Mouse (Mus musculus) embryonic fibroblast, embryonic 13.5 days (primary cell): Measurements from ENCODE around the gene Slf1. TPM values are rescaled to one million over a fixed set of nuclear protein-coding genes. Genes with fewer than 3 reads are reported as not detected.

Source experiments
- H3K27ac ChIP-seq: 2 replicates; pipeline ENCODE4 v1.5.1; 2012; ENCODE audit warnings: low read length, control low read depth, inconsistent platforms; ENCODE audit not compliant: insufficient read depth
- H3K4me1 ChIP-seq: 2 replicates; pipeline ENCODE4 v1.6.1; 2011; ENCODE audit warnings: low read length; ENCODE audit not compliant: control insufficient read depth, insufficient read depth
- H3K4me3 ChIP-seq: 2 replicates; pipeline ENCODE4 v1.5.1; 2011; ENCODE audit warnings: mild to moderate bottlenecking, control low read depth, low read length; ENCODE audit not compliant: insufficient read depth
- CTCF ChIP-seq: IDR thresholded peaks from 2 replicates; pipeline ENCODE4 v1.5.1; 2011; ENCODE audit warnings: mild to moderate bottlenecking, control low read depth, low read length, moderate library complexity, borderline replicate concordance; ENCODE audit not compliant: insufficient read depth
- POLR2A ChIP-seq: IDR thresholded peaks from 2 replicates; pipeline ENCODE4 v1.6.1; 2011; ENCODE audit warnings: low read depth, mild to moderate bottlenecking, control low read depth, low read length, moderate library complexity
- polyA plus RNA-seq: library from polyadenylated mRNA; stranded (reverse); fragments of >200 nt; gene quantifications from 2 replicates; pipeline ENCODE4 v1.2.4, GENCODE M21; 2011; ENCODE audit warnings: low read depth; ENCODE audit not compliant: missing spikeins, insufficient read length

The Slf1 gene
- polyA plus RNA-seq, 1 experiment = 15.7 TPM

GRCm38 (mm10) chr13:77003684-77004083 lies 131.6 kb downstream of the Slf1 start:
- H3K4me3 ChIP-seq = no peak overlapping the region
- H3K27ac ChIP-seq = no peak overlapping the region
- TF ChIP-seq POLR2A = no peak
- TF ChIP-seq CTCF = no peak

GRCm38 (mm10) chr13:77002628-77003027 lies 132.6 kb downstream of the Slf1 start:
- H3K27ac ChIP-seq = no peak overlapping the region
- H3K4me1 ChIP-seq = no peaks in the 10 kb centered on the region
- H3K4me3 ChIP-seq = no peak overlapping the region
- TF ChIP-seq POLR2A = no peak
- TF ChIP-seq CTCF = no peak

More at GRCm38 (mm10) chr13:77003684-77004083, 131.6 kb downstream of the Slf1 start:
- no peaks in the 10 kb centered on the region for H3K4me1 ChIP-seq

Other genes starting within 250 kb of the Slf1 start
- gene 2210408I21Rik, start 67 bp upstream of the Slf1 start, polyA plus RNA-seq = 9.8 and 11.2 TPM in 2 replicates